Mouse (Mus musculus) bone marrow macrophage, adult 2 months (primary cell): ENCODE data around the gene Gm28051.

Experiments
- CTCF ChIP-seq: IDR thresholded peaks from 2 replicates; pipeline ENCODE4 v1.5.1; 2012; ENCODE audit warnings: low read depth, mild to moderate bottlenecking, low read length, moderate library complexity
- POLR2A ChIP-seq: IDR thresholded peaks from 2 replicates; pipeline ENCODE4 v1.6.1; 2012; ENCODE audit warnings: mild to moderate bottlenecking, low read depth, low read length, borderline replicate concordance

- TF ChIP-seq CTCF (no peak), POLR2A (no peak)
These were observed 4.1 kb upstream of the Gm28051 start for GRCm38 (mm10) chr12:102761668-102762067.
